Mouse (Mus musculus): ENCODE results near the gene Bcl2l14. TPM values are rescaled to one million over a fixed set of nuclear protein-coding genes. Genes with fewer than 3 reads are reported as not detected.
A peak's percentile ranks its signal among the peaks of the same experiment; 100 is the strongest.

Gene Bcl2l14
- polyA plus RNA-seq, 1 experiment from 2014 or later, result 2.7 TPM

DNA sequence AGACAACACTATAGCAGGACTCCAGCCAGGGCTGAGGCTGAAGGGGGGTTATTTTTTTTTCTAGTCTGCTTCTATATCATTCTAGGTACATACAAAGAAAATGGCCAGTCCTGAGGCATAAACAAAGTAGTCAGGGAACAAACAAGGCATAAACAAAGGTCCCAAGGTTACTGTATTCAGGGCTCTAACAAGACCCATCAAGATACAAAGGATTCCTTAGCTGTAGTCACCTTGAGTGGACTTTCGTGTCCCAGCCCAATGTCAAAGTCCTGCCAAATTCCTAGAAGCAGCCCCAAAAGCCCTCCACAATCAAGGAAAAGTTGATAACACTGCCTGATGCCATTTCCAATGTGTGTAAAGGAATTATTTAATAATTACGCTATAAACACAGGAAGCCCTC is 5.3 kb upstream of the Bcl2l14 start:
- Histone ChIP-seq H3K9me3 (ENCODE audit: control insufficient read depth) (no peaks in the 10 kb centered on the region), H3K4me3 (ENCODE audit: low read depth, low read length) (no peak overlapping the region), H3K4me2 (replicated peaks; ENCODE audit: low read depth) (no peak overlapping the region), H3K9ac (ENCODE audit: low read depth, low read length) (no peak overlapping the region), H3K27me3 (replicated peaks; ENCODE audit: control insufficient read depth, insufficient read depth, low read length) (no peaks in the 10 kb centered on the region), H3K36me3 (ENCODE audit: control insufficient read depth, insufficient read depth) (no peaks in the 10 kb centered on the region), H3K4me1 (replicated peaks; ENCODE audit: control insufficient read depth, insufficient read depth, low read length) (no peaks in the 10 kb centered on the region), H3K27ac (ENCODE audit: low read depth, low read length) (no peak overlapping the region)
- no peak for ATAC-seq
- 74% methylated on average over 2 of the region's 2 CpGs for WGBS
- TF ChIP-seq CTCF (IDR thresholded peaks at IDR 0.05; ENCODE audit: low read depth), result no peak

DNA sequence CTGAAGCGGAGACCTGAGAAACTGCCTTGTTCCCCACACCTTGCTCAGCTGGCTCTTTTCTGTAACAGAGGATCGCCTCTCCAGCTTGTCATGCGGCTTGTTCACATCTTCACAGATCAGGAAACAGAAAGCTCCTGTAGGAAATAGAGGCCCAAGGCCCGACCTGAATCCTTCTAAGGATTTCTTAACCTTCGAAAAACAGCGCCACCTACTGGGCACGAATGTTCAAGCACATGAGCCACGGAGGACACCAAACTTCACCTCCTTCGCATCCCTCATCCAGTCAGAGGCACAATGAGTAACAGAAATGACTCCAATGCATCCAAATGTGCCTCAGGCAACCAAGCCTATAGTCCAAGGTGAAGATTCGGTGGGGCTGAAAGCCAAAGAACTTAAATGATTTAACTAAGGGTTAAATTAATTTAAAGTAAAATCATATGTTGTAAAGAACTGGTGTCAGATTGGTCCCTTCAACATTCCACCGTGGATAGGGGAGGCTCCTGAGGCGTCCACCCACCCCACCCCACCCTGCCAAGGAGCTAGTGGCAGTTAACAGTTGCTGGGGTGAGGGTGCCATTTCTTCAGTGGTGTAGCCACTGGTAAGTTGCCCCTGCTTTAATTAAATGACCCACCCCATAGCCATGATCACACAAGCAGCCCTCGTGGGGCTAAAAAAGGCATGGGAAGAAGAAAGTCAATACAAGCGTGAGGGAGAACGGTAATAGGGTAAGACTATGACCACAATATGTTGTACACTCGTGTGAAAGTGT is 7.0 kb downstream of the Bcl2l14 start:
- H3K9me3 ChIP-seq (ENCODE audit: control insufficient read depth), result no peaks in the 10 kb centered on the region
- no peaks in the 10 kb centered on the region for H3K27me3 ChIP-seq (replicated peaks; ENCODE audit: control insufficient read depth, insufficient read depth, low read length)
- ATAC-seq, result 0 out of 2 replicates have a peak, but pooled peaks have one; percentile 34
- H3K4me1 ChIP-seq (replicated peaks; ENCODE audit: control insufficient read depth, insufficient read depth, low read length), result no peaks in the 10 kb centered on the region
- no peak overlapping the region for H3K4me3 ChIP-seq (ENCODE audit: low read depth, low read length)
- TF ChIP-seq CTCF (IDR thresholded peaks at IDR 0.05; ENCODE audit: low read depth), result peak; percentile 83
- 34% methylated on average over 16 of the region's 16 CpGs for WGBS
- no peaks in the 10 kb centered on the region for H3K36me3 ChIP-seq (ENCODE audit: control insufficient read depth, insufficient read depth)
- no peak overlapping the region for H3K27ac ChIP-seq (ENCODE audit: low read depth, low read length)
- no peak overlapping the region for H3K9ac ChIP-seq (ENCODE audit: low read depth, low read length)
- H3K4me2 ChIP-seq (replicated peaks; ENCODE audit: low read depth), result peak overlapping the region; percentile 44

DNA sequence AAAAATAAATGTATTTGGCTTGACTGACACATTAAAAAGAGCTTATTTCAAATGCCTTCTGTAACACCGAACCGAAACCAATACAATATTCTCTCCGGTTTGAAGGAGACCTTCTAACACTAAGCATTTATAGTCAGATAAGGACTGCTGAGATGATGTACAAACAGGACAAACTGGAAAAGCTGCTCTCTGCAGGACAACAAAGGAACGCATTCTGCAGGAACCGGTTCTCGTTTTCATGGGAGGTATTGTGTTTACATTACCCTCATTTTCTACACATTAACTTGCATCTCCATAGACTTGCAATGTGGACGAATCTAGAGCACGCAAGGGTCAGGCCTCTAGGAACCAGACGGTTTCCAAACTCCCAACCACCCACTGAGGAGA is 7.6 kb downstream of the Bcl2l14 start:
- Histone ChIP-seq H3K4me1 (replicated peaks; ENCODE audit: control insufficient read depth, insufficient read depth, low read length) (no peaks in the 10 kb centered on the region), H3K4me2 (replicated peaks; ENCODE audit: low read depth) (peak overlapping the region; percentile 44), H3K9ac (ENCODE audit: low read depth, low read length) (no peak overlapping the region), H3K4me3 (ENCODE audit: low read depth, low read length) (no peak overlapping the region), H3K36me3 (ENCODE audit: control insufficient read depth, insufficient read depth) (no peaks in the 10 kb centered on the region), H3K27ac (ENCODE audit: low read depth, low read length) (no peak overlapping the region), H3K9me3 (ENCODE audit: control insufficient read depth) (no peaks in the 10 kb centered on the region), H3K27me3 (replicated peaks; ENCODE audit: control insufficient read depth, insufficient read depth, low read length) (no peaks in the 10 kb centered on the region)
- no peak for TF ChIP-seq CTCF (IDR thresholded peaks at IDR 0.05; ENCODE audit: low read depth)
- WGBS, result 38% methylated on average over 9 of the region's 9 CpGs
- ATAC-seq, result peak; percentile 83

DNA sequence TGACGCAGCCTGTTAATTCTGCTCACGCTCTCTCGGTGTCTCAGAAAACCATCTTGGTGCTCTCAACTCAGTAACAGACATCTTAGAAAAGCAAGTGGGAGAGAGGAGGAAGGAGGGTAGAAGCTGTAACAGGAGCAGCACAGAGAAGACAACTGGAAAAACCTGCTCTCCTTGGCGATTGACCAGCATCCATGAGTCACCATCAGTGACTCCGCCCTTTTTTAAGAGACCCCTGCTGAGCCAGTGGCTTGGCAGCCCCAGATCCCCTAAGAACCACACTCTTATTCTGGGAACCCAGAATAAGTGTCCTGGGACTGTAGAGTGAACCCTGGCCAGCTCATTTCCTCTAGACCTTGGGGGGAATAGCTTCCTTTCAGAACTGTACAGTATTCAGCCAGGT is 11.1 kb downstream of the Bcl2l14 start:
- H3K27ac ChIP-seq (ENCODE audit: low read depth, low read length), result no peak overlapping the region
- no peak for ATAC-seq
- 51% methylated on average over 5 of the region's 5 CpGs for WGBS

GRCm38 (mm10) chr6:134413706-134414531 is 17.8 kb downstream of the Bcl2l14 start:
- Histone ChIP-seq H3K27ac (ENCODE audit: low read depth, low read length) (peak overlapping the region; percentile 37), H3K4me2 (replicated peaks; ENCODE audit: low read depth) (peak overlapping the region; percentile 59), H3K36me3 (ENCODE audit: control insufficient read depth, insufficient read depth) (no peaks in the 10 kb centered on the region), H3K4me3 (ENCODE audit: low read depth, low read length) (peak overlapping the region; percentile 27), H3K4me1 (replicated peaks; ENCODE audit: control insufficient read depth, insufficient read depth, low read length) (no peaks in the 10 kb centered on the region), H3K9ac (ENCODE audit: low read depth, low read length) (no peak overlapping the region), H3K27me3 (replicated peaks; ENCODE audit: control insufficient read depth, insufficient read depth, low read length) (peaks cover 5% of the 10 kb centered on the region; the same call in 1 of the 2 replicates), H3K9me3 (ENCODE audit: control insufficient read depth) (no peaks in the 10 kb centered on the region)
- ATAC-seq, result peak; percentile 91
- peak; percentile 47; the same call in 1 of the 2 replicates for TF ChIP-seq CTCF (IDR thresholded peaks at IDR 0.05; ENCODE audit: low read depth)
- 37% methylated on average over 18 of the region's 18 CpGs for WGBS

More for the DNA sequence above, 11.1 kb downstream of the Bcl2l14 start:
- Histone ChIP-seq H3K9ac (ENCODE audit: low read depth, low read length) (no peak overlapping the region), H3K4me3 (ENCODE audit: low read depth, low read length) (no peak overlapping the region), H3K4me1 (replicated peaks; ENCODE audit: control insufficient read depth, insufficient read depth, low read length) (no peaks in the 10 kb centered on the region), H3K9me3 (ENCODE audit: control insufficient read depth) (no peaks in the 10 kb centered on the region), H3K27me3 (replicated peaks; ENCODE audit: control insufficient read depth, insufficient read depth, low read length) (no peaks in the 10 kb centered on the region), H3K4me2 (replicated peaks; ENCODE audit: low read depth) (no peak overlapping the region), H3K36me3 (ENCODE audit: control insufficient read depth, insufficient read depth) (no peaks in the 10 kb centered on the region)
- no peak for TF ChIP-seq CTCF (IDR thresholded peaks at IDR 0.05; ENCODE audit: low read depth)

DNA sequence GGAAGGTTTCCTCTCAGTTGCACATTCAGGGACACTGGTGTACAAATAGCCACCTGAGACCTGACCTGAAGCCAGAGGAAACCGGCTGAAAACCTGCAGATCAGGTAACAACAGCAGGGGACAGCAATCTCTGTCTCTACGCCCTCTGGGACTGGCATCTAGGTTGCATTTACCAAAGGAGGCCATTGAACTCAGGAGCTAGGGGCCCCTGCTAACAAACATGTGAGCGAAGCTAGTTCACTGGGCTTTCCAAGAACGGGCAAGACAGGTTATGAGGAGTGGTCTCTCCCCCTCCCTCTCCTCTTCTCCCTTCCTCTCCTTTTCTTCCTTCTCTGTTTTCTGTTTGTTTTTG is 18.4 kb downstream of the Bcl2l14 start:
- Histone ChIP-seq H3K4me2 (replicated peaks; ENCODE audit: low read depth) (peak overlapping the region; percentile 59), H3K4me3 (ENCODE audit: low read depth, low read length) (peak overlapping the region; percentile 27), H3K9ac (ENCODE audit: low read depth, low read length) (no peak overlapping the region), H3K36me3 (ENCODE audit: control insufficient read depth, insufficient read depth) (no peaks in the 10 kb centered on the region), H3K4me1 (replicated peaks; ENCODE audit: control insufficient read depth, insufficient read depth, low read length) (no peaks in the 10 kb centered on the region), H3K9me3 (ENCODE audit: control insufficient read depth) (no peaks in the 10 kb centered on the region), H3K27ac (ENCODE audit: low read depth, low read length) (peak overlapping the region; percentile 37), H3K27me3 (replicated peaks; ENCODE audit: control insufficient read depth, insufficient read depth, low read length) (peaks cover 5% of the 10 kb centered on the region; the same call in 1 of the 2 replicates)
- 21% methylated on average over 4 of the region's 4 CpGs for WGBS
- ATAC-seq, result peak; percentile 83
- TF ChIP-seq CTCF (IDR thresholded peaks at IDR 0.05; ENCODE audit: low read depth), result no peak

Measured in intestine, postnatal 0 days (tissue).